Mouse (Mus musculus) layer of hippocampus, adult 11-12 months (tissue): Measurements from ENCODE around the gene Vmn1r180.
A peak's percentile ranks its signal among the peaks of the same experiment; 100 is the strongest.
"Not testable (repeated sequence)": the region's sequence is repeated elsewhere in the genome, so short reads cannot be mapped to it uniquely, and the experiment has no call there.

Experiments
- DNase-seq: peaks from one replicate; pipeline ENCODE4 v3.0.0; 2022; ENCODE audit warnings: low spot score

Gene Vmn1r180

GRCm38 (mm10) chr7:23950332-23950731, at the start of gene Vmn1r180:
TSS of gene Vmn1r180 (plus strand) at chr7:23950632.
- no peak for DNase-seq

- no peak for DNase-seq
Observed at GRCm38 (mm10) chr7:23926678-23927077, 23.8 kb upstream of the Vmn1r180 start, which contains the start of gene Vmn1r179. TSS of gene Vmn1r179 (plus strand) at chr7:23926978.

GRCm38 (mm10) chr7:23968044-23968443, 17.6 kb downstream of the Vmn1r180 start:
- DNase-seq: peak; percentile 13

DNA sequence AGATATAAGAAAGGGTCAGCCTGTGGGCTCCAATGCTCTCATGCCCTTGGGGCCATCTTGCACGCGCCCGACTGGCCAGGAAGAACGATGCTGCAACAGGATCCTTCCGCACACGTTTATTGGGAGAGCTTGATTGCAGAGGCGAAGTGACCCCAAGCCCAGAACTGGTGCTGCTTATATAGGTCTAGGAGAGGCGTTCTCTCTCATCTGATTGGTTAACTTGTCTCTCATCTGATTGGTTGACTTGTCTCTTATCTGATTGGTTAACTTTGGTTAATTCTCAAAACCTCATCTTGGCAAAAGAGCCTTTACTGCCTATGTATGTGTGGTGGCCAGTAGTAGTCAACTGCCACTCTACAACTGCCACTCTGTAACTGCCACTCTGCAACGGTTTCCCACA, 23.9 kb downstream of the Vmn1r180 start, which contains the start of gene Vmn1r181:
Vmn1r181 (plus strand) TSS at position 301 of the 400 bp plus-strand sequence.
- not testable (repeated sequence) for DNase-seq

DNA sequence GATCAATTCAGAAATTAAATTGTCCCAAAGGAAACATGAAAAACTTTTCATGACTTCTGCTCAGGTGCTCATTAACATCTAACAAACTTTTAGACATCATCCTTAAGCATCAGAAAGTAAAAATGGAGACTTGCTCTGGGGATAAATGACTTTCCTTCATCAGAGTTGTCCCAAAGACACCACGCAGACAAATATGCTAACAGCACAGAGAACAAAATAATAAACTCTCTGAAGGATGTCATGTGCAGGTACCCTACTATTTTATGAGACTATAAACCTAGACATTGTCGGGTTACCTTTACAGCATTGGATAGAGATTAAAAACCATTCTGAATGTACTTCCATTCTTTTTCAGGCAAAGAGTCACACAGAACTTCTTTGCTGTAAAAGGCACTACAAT, 51.0 kb downstream of the Vmn1r180 start, which contains the start of gene V1rd19:
V1rd19 (plus strand) TSS at position 301 of the 400 bp plus-strand sequence.
- no peak for DNase-seq
